Mouse (Mus musculus) liver, postnatal 0 days (tissue): ENCODE data around the gene Lrrc32. TPM values are rescaled to one million over a fixed set of nuclear protein-coding genes. Genes with fewer than 3 reads are reported as not detected.

Experiments
- ATAC-seq: fragments of 200-750 bp; cut with Nextera tagmentation; 2 replicates; pipeline ENCODE4 v1.8.0; 2017; ENCODE audit warnings: mild to moderate bottlenecking, moderate library complexity
- DNase-seq: peaks from one replicate; pipeline ENCODE4 v3.0.0-alpha.2; 2016
- H3K27ac ChIP-seq: fragments of 300-500 bp; sonication (generic); 2 replicates; pipeline ENCODE4 v1.5.1; 2014; ENCODE audit warnings: antibody characterized with exemption, moderate library complexity, mild to moderate bottlenecking, low read depth
- H3K27me3 ChIP-seq: fragments of 300-500 bp; sonication (generic); 2 replicates; pipeline ENCODE4 v1.6.1; 2014; ENCODE audit warnings: low read length, control low read depth, mixed read lengths; ENCODE audit not compliant: insufficient read depth
- H3K36me3 ChIP-seq: fragments of 300-500 bp; sonication (generic); replicated peaks from 2 replicates; pipeline ENCODE4 v1.6.1; 2014; ENCODE audit warnings: mild to moderate bottlenecking, control low read depth, low read length, moderate library complexity, mixed read lengths; ENCODE audit not compliant: insufficient read depth
- H3K4me1 ChIP-seq: fragments of 300-500 bp; sonication (generic); 2 replicates; pipeline ENCODE4 v1.6.1; 2014; ENCODE audit warnings: antibody characterized with exemption, mild to moderate bottlenecking, control low read depth; ENCODE audit not compliant: insufficient read depth
- H3K4me2 ChIP-seq: fragments of 300-500 bp; sonication (generic); 2 replicates; pipeline ENCODE4 v1.6.1; 2014; ENCODE audit warnings: low read depth, mild to moderate bottlenecking, low read length, moderate library complexity, mixed read lengths
- H3K4me3 ChIP-seq: fragments of 300-500 bp; sonication (generic); 2 replicates; pipeline ENCODE4 v1.5.1; 2014; ENCODE audit warnings: low read depth, low read length
- H3K9ac ChIP-seq: fragments of 300-500 bp; sonication (generic); replicated peaks from 2 replicates; pipeline ENCODE4 v1.6.1; 2014; ENCODE audit warnings: mild to moderate bottlenecking, moderate library complexity
- H3K9me3 ChIP-seq: fragments of 300-500 bp; sonication (generic); 2 replicates; pipeline ENCODE4 v1.6.1; 2016; ENCODE audit warnings: mild to moderate bottlenecking, control low read depth, low read length, mixed read lengths
- CTCF ChIP-seq: sonication (generic); IDR thresholded peaks from 2 replicates; pipeline ENCODE4 v1.5.1; 2016; ENCODE audit warnings: antibody characterized with exemption, low read depth
- EP300 ChIP-seq: IDR thresholded peaks from 2 replicates; pipeline ENCODE4 v1.6.1; 2016; ENCODE audit warnings: antibody characterized with exemption, low read depth, mild to moderate bottlenecking
- WGBS: fragments of 180-500 bp; shearing (Covaris S2); extraction: QIAGEN DNeasy Blood & Tissue Kit; methylation state at CpG from one replicate; pipeline ENCODE4 v1.1.7; 2014; ENCODE audit not compliant: insufficient replicate concordance; 5-methylcytosine and 5-hydroxymethylcytosine counted together
- polyA plus RNA-seq: library from polyadenylated mRNA; unstranded; fragments of >200 nt; fragmentation: Nextera tagmentation; extraction: Ambion mirVana; gene quantifications from 2 replicates; pipeline ENCODE4 v1.2.1, GENCODE M21; 2015

Lrrc32 gene
- polyA plus RNA-seq: 6.1 and 6.2 TPM in 2 replicates

DNA sequence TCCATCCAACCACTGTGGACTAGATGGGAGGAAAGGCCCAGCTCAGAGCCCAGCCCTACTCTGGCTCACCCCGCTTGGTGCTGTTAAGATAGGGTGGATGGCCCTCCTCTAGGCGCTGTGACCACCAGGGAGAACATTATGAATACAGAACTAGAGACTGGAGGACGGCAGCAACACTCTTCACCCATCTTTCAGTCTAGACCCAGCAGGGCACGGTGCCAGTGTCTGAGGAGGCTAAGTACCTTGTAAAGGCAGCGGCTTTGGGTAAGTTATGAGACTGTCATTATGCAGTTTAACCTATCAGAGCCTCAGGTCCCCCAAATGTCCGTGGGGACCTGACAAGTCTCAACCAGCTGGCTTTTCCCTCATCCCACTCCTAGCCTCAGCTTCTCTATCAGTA lies at the start of gene Lrrc32:
Lrrc32 (plus strand) TSS at position 153 of the 400 bp plus-strand sequence.
- Histone ChIP-seq H3K9me3 (no peaks in the 10 kb centered on the region), H3K4me1 (peaks cover 19% of the 10 kb centered on the region), H3K36me3 (no peaks in the 10 kb centered on the region), H3K27me3 (peaks cover 26% of the 10 kb centered on the region), H3K4me3 (peak within 1 kb of the TSS; percentile 55), H3K9ac (peak within 1 kb of the TSS; percentile 57), H3K27ac (peak within 1 kb of the TSS; percentile 34; the same call in 1 of the 2 replicates), H3K4me2 (peak within 1 kb of the TSS; percentile 70)
- DNase-seq: no peak
- TF ChIP-seq CTCF: no peak
- TF ChIP-seq EP300: no peak
- 37% methylated on average over 6 of the region's 6 CpGs for WGBS
- no peak for ATAC-seq

DNA sequence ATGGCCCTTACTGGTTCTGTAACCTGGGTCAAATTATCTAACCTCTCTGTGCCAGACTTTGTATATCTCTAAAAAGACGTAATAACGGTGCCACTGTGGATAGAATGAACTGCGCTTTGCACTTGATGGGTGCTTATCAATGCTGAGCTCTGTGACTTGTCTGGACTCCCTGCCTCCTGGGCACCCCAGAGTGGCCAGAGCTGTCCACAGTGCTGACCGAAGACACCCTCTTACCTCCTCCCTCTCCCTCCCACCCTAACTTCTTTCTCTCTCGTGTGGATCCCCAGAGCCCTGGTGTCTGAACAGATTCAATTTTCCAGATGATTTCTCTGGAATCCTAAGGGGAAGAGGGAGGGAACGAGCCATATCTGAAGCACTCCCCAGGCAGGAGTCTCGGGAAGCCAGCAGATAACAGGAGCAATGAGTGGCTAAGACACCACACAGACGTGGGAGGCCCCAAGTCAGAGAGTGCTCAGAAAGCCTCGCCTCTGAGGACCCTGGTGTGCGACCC lies 49.1 kb upstream of the Lrrc32 start, which contains the start of gene Gucy2d:
Gucy2d (plus strand) TSS at position 461 of the 511 bp plus-strand sequence.
- H3K27me3 ChIP-seq: no peaks in the 10 kb centered on the region
- DNase-seq (no peak), ATAC-seq (no peak)
- H3K4me3 ChIP-seq: no peak within 1 kb of the TSS
- H3K4me2 ChIP-seq: no peak within 1 kb of the TSS
- H3K36me3 ChIP-seq: no peaks in the 10 kb centered on the region
- no peak within 1 kb of the TSS for H3K9ac ChIP-seq
- 37% methylated on average over 10 of the region's 10 CpGs for WGBS
- H3K27ac ChIP-seq: no peak within 1 kb of the TSS
- TF ChIP-seq EP300: no peak
- no peak for TF ChIP-seq CTCF
- H3K9me3 ChIP-seq: no peaks in the 10 kb centered on the region
- H3K4me1 ChIP-seq: no peaks in the 10 kb centered on the region

DNA sequence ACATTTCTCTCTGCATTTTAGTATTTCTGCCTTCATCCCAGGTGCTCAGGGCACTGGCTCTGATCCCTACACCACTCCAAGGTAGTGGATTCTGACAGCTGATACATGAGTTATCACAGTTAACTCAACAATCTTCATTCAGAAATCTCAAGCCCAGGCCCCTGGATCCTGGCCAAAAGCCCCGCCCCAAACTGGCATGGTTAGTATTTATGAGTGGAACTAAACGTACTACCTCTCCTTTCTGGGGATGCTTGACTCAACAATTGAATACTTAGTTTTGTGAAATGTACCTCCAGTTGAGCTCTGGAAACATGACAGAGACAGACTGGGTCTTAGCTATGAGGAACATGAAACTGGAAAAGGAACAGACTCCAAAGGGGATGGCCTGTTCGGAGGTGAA lies 42.2 kb upstream of the Lrrc32 start:
- no peak overlapping the region for H3K9ac ChIP-seq
- H3K27ac ChIP-seq: no peak overlapping the region
- H3K4me2 ChIP-seq: no peak overlapping the region
- H3K4me3 ChIP-seq: no peak overlapping the region
- H3K4me1 ChIP-seq: no peaks in the 10 kb centered on the region
- 69% methylated on average over 3 of the region's 3 CpGs for WGBS
- no peaks in the 10 kb centered on the region for H3K36me3 ChIP-seq
- TF ChIP-seq CTCF: no peak
- no peak for TF ChIP-seq EP300
- no peaks in the 10 kb centered on the region for H3K9me3 ChIP-seq
- H3K27me3 ChIP-seq: no peaks in the 10 kb centered on the region
- DNase-seq: no peak
- ATAC-seq: no peak

DNA sequence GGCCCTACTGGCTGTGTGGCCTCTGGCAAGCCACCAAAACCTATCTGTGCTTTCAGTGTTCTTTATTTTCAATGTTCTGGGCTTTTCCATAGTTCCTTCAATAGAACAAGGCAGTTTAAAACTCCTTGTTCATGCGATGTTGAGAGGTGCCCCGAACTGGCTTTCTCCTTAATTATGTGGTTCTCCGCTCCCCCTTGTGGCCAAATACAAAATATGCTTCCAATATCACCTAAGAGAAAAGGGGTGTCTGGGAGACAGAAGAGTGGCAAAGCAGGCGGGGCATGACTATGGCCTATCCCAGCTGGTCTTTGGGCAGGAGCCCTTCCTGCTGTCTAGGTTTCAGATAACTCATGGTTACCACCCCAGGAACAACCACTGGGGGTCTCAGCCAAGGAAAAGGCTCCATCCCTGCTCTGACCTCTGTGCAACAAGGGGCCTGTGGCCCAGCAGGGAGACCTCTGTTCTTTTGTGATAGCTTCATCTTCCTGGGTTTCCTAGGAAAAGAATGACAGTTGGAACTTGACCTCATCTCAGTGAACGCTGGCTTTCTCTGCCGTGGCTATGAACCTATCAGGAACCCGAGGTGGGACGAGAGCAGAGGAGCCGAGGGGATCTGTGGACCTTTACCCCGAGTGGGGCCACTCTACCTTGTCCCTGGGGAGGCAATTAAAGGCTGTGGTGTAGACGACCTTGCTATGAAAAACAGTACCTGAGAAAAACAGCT lies 41.3 kb upstream of the Lrrc32 start:
- no peak overlapping the region for H3K4me2 ChIP-seq
- DNase-seq (no peak), ATAC-seq (no peak)
- H3K4me3 ChIP-seq: no peak overlapping the region
- no peak for TF ChIP-seq EP300
- TF ChIP-seq CTCF: peak; percentile 68
- H3K9ac ChIP-seq: no peak overlapping the region
- 52% methylated on average over 11 of the region's 11 CpGs for WGBS
- H3K36me3 ChIP-seq: no peaks in the 10 kb centered on the region
- no peaks in the 10 kb centered on the region for H3K9me3 ChIP-seq
- no peak overlapping the region for H3K27ac ChIP-seq
- no peaks in the 10 kb centered on the region for H3K27me3 ChIP-seq
- H3K4me1 ChIP-seq: no peaks in the 10 kb centered on the region

DNA sequence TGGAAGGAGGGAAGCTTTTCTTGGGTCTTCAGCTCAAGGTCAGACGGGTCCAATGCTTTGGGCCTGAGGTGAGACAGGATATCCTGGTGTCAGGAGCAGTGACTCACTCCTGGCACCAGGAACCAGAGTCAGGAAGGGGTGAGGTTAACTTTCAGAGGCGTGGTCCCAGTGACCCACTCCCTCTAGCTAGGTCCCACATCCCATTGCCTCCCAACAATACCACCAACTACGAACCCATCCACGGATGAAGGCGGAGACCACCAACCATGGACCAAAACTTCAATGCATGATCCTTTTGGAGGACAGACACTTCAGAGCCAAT lies 40.8 kb upstream of the Lrrc32 start:
- H3K4me2 ChIP-seq: no peak overlapping the region
- WGBS: 77% methylated on average over 5 of the region's 5 CpGs
- H3K36me3 ChIP-seq: no peaks in the 10 kb centered on the region
- no peaks in the 10 kb centered on the region for H3K4me1 ChIP-seq
- H3K9me3 ChIP-seq: no peaks in the 10 kb centered on the region
- ATAC-seq (no peak), DNase-seq (no peak)
- H3K4me3 ChIP-seq: no peak overlapping the region
- no peak overlapping the region for H3K27ac ChIP-seq
- TF ChIP-seq CTCF (no peak), EP300 (no peak)
- H3K9ac ChIP-seq: no peak overlapping the region
- H3K27me3 ChIP-seq: no peaks in the 10 kb centered on the region

DNA sequence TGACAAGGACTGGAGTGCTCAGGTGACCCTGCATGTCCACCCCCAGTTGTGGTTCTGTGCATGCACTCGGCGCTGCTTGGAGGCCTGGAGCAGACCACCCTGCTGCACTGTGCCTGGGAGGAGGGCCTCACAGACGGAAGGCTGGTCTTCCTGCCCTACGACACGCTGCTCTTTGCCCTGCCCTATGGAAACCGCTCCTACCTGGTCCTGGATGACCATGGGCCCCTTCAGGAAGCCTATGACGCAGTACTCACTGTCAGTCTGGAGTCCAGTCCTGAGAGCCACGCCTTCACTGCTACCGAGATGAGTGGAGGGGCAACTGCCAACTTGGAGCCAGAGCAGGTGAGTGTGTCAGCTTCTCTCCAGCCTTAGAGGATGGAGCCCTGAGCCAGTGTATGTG lies 39.4 kb upstream of the Lrrc32 start:
- DNase-seq (no peak), ATAC-seq (no peak)
- Histone ChIP-seq H3K4me3 (no peak overlapping the region), H3K27ac (no peak overlapping the region), H3K4me2 (no peak overlapping the region), H3K4me1 (no peaks in the 10 kb centered on the region), H3K9ac (no peak overlapping the region), H3K9me3 (no peaks in the 10 kb centered on the region), H3K36me3 (no peaks in the 10 kb centered on the region), H3K27me3 (no peaks in the 10 kb centered on the region)
- no peak for TF ChIP-seq CTCF
- TF ChIP-seq EP300: no peak
- WGBS: 68% methylated on average over 9 of the region's 9 CpGs
